Mouse (Mus musculus): ENCODE results near the gene Lag3. TPM values are rescaled to one million over a fixed set of nuclear protein-coding genes. Genes with fewer than 3 reads are reported as not detected.

Gene Lag3
- polyA plus RNA-seq, 1 experiment from 2014 or later = 2.3 TPM

GRCm38 (mm10) chr6:124863125-124863657 lies 48.3 kb downstream of the Lag3 start:
- peak; percentile 5; the same call in 1 of the 2 replicates for ATAC-seq (ENCODE audit: borderline replicate concordance, extremely low read depth, low FRiP score, low TSS enrichment)
- H3K27me3 ChIP-seq = peaks cover 77% of the 10 kb centered on the region

GRCm38 (mm10) chr6:124862406-124863124 lies 48.9 kb downstream of the Lag3 start:
- Histone ChIP-seq H3K27me3 (peaks cover 77% of the 10 kb centered on the region), H3K4me3 (0 out of 2 replicates have a peak overlapping the region, but pooled peaks have one; percentile 50), H3K9ac (no peak overlapping the region), H3K27ac (no peak overlapping the region), H3K36me3 (no peaks in the 10 kb centered on the region), H3K4me2 (peak overlapping the region; percentile 96), H3K9me3 (no peaks in the 10 kb centered on the region), H3K4me1 (peaks cover 34% of the 10 kb centered on the region)
- no peak for ATAC-seq (ENCODE audit: borderline replicate concordance, extremely low read depth, low FRiP score, low TSS enrichment)
- WGBS = 12% methylated on average over 8 of the region's 8 CpGs

More at GRCm38 (mm10) chr6:124863125-124863657, 48.3 kb downstream of the Lag3 start:
- H3K4me2 ChIP-seq = peak overlapping the region; percentile 96
- H3K4me1 ChIP-seq = peaks cover 28% of the 10 kb centered on the region
- H3K36me3 ChIP-seq = no peaks in the 10 kb centered on the region
- 2% methylated on average over 15 of the region's 16 CpGs for WGBS
- no peaks in the 10 kb centered on the region for H3K9me3 ChIP-seq
- peak overlapping the region; percentile 50 for H3K9ac ChIP-seq
- H3K4me3 ChIP-seq = peak overlapping the region; percentile 50
- no peak overlapping the region for H3K27ac ChIP-seq

GRCm38 (mm10) chr6:124861802-124862201 lies 49.7 kb downstream of the Lag3 start:
- no peak overlapping the region for H3K9ac ChIP-seq
- WGBS = 36% methylated on average over 3 of the region's 3 CpGs
- ATAC-seq (ENCODE audit: borderline replicate concordance, extremely low read depth, low FRiP score, low TSS enrichment) = no peak
- no peak overlapping the region for H3K27ac ChIP-seq
- no peak overlapping the region for H3K4me3 ChIP-seq
- H3K9me3 ChIP-seq = no peaks in the 10 kb centered on the region
- no peak overlapping the region for H3K4me2 ChIP-seq
- H3K4me1 ChIP-seq = peaks cover 35% of the 10 kb centered on the region
- H3K36me3 ChIP-seq = no peaks in the 10 kb centered on the region
- H3K27me3 ChIP-seq = peaks cover 74% of the 10 kb centered on the region

GRCm38 (mm10) chr6:124861266-124861665 lies 50.2 kb downstream of the Lag3 start:
- H3K36me3 ChIP-seq = no peaks in the 10 kb centered on the region
- H3K9me3 ChIP-seq = no peaks in the 10 kb centered on the region
- no peak overlapping the region for H3K4me2 ChIP-seq
- peaks cover 69% of the 10 kb centered on the region for H3K27me3 ChIP-seq
- no peak for ATAC-seq (ENCODE audit: borderline replicate concordance, extremely low read depth, low FRiP score, low TSS enrichment)
- no peak overlapping the region for H3K9ac ChIP-seq
- peaks cover 40% of the 10 kb centered on the region for H3K4me1 ChIP-seq
- WGBS = 78% methylated on average over 19 of the region's 19 CpGs
- H3K27ac ChIP-seq = no peak overlapping the region
- no peak overlapping the region for H3K4me3 ChIP-seq

- H3K4me2 ChIP-seq = no peak overlapping the region
- no peak overlapping the region for H3K4me3 ChIP-seq
- no peaks in the 10 kb centered on the region for H3K9me3 ChIP-seq
- no peaks in the 10 kb centered on the region for H3K36me3 ChIP-seq
- peaks cover 61% of the 10 kb centered on the region for H3K27me3 ChIP-seq
- ATAC-seq (ENCODE audit: borderline replicate concordance, extremely low read depth, low FRiP score, low TSS enrichment) = no peak
- H3K27ac ChIP-seq = no peak overlapping the region
- peaks cover 45% of the 10 kb centered on the region for H3K4me1 ChIP-seq
- no peak overlapping the region for H3K9ac ChIP-seq
- WGBS = 87% methylated on average over 9 of the region's 9 CpGs
These were observed 51.0 kb downstream of the Lag3 start for GRCm38 (mm10) chr6:124860511-124860910.

- H3K27ac ChIP-seq = no peak overlapping the region
- no peak overlapping the region for H3K4me2 ChIP-seq
- H3K4me1 ChIP-seq = peaks cover 49% of the 10 kb centered on the region
- H3K36me3 ChIP-seq = no peaks in the 10 kb centered on the region
- ATAC-seq (ENCODE audit: borderline replicate concordance, extremely low read depth, low FRiP score, low TSS enrichment) = no peak
- 8% methylated on average over 12 of the region's 12 CpGs for WGBS
- H3K9ac ChIP-seq = no peak overlapping the region
- no peaks in the 10 kb centered on the region for H3K9me3 ChIP-seq
- H3K4me3 ChIP-seq = no peak overlapping the region
- peaks cover 53% of the 10 kb centered on the region for H3K27me3 ChIP-seq
These were observed 51.8 kb downstream of the Lag3 start for GRCm38 (mm10) chr6:124859725-124860124.

- peaks cover 49% of the 10 kb centered on the region for H3K4me1 ChIP-seq
- peaks cover 44% of the 10 kb centered on the region for H3K27me3 ChIP-seq
- H3K4me2 ChIP-seq = peak overlapping the region; percentile 94; the same call in 1 of the 2 replicates
These were observed 52.8 kb downstream of the Lag3 start for GRCm38 (mm10) chr6:124858561-124859318.

GRCm38 (mm10) chr6:124857840-124858530 lies 53.5 kb downstream of the Lag3 start:
- Histone ChIP-seq H3K4me1 (peaks cover 43% of the 10 kb centered on the region), H3K36me3 (0 out of 2 replicates have a peak, but pooled peaks cover 3% of the 10 kb centered on the region), H3K27me3 (peaks cover 39% of the 10 kb centered on the region), H3K9ac (peak overlapping the region; percentile 89), H3K9me3 (no peaks in the 10 kb centered on the region), H3K4me3 (peak overlapping the region; percentile 85), H3K4me2 (peak overlapping the region; percentile 94), H3K27ac (no peak overlapping the region; the same call in 1 of the 2 replicates)
- no peak for ATAC-seq (ENCODE audit: borderline replicate concordance, extremely low read depth, low FRiP score, low TSS enrichment)
- WGBS = 21% methylated on average over 26 of the region's 26 CpGs

More at GRCm38 (mm10) chr6:124858561-124859318, 52.8 kb downstream of the Lag3 start:
- Histone ChIP-seq H3K9me3 (no peaks in the 10 kb centered on the region), H3K9ac (no peak overlapping the region), H3K4me3 (peak overlapping the region; percentile 85; the same call in 1 of the 2 replicates), H3K27ac (no peak overlapping the region), H3K36me3 (no peaks in the 10 kb centered on the region)
- no peak for ATAC-seq (ENCODE audit: borderline replicate concordance, extremely low read depth, low FRiP score, low TSS enrichment)
- WGBS = 63% methylated on average over 28 of the region's 28 CpGs

- WGBS = under 1% methylated on average over 79 of the region's 86 CpGs
- H3K36me3 ChIP-seq = 0 out of 2 replicates have a peak, but pooled peaks cover 6% of the 10 kb centered on the region
- ATAC-seq (ENCODE audit: borderline replicate concordance, extremely low read depth, low FRiP score, low TSS enrichment) = peak; percentile 81
- H3K9me3 ChIP-seq = no peaks in the 10 kb centered on the region
- H3K27ac ChIP-seq = peak within 1 kb of the TSS; percentile 93
- peak within 1 kb of the TSS; percentile 89 for H3K9ac ChIP-seq
- H3K4me3 ChIP-seq = peak within 1 kb of the TSS; percentile 85
- peaks cover 32% of the 10 kb centered on the region for H3K27me3 ChIP-seq
- peak within 1 kb of the TSS; percentile 94 for H3K4me2 ChIP-seq
- H3K4me1 ChIP-seq = peaks cover 38% of the 10 kb centered on the region
These were observed 54.3 kb downstream of the Lag3 start, which contains the start of gene P3h3 for GRCm38 (mm10) chr6:124856916-124857839. TSS of gene P3h3 (minus strand) at chr6:124857752.

- Histone ChIP-seq H3K4me3 (peak overlapping the region; percentile 85), H3K27ac (peak overlapping the region; percentile 93; the same call in 1 of the 2 replicates), H3K27me3 (peaks cover 23% of the 10 kb centered on the region), H3K4me1 (peaks cover 38% of the 10 kb centered on the region), H3K9me3 (no peaks in the 10 kb centered on the region), H3K4me2 (peak overlapping the region; percentile 94), H3K36me3 (0 out of 2 replicates have a peak, but pooled peaks cover 6% of the 10 kb centered on the region), H3K9ac (no peak overlapping the region; the same call in 1 of the 2 replicates)
- 11% methylated on average over 14 of the region's 14 CpGs for WGBS
- 0 out of 2 replicates have a peak, but pooled peaks have one; percentile 29 for ATAC-seq (ENCODE audit: borderline replicate concordance, extremely low read depth, low FRiP score, low TSS enrichment)
These were observed 55.2 kb downstream of the Lag3 start for GRCm38 (mm10) chr6:124856321-124856720.

Measured in lung, embryonic 15.5 days (tissue).